Mouse (Mus musculus): ENCODE measurements around the gene Sde2. TPM values are rescaled to one million over a fixed set of nuclear protein-coding genes. Genes with fewer than 3 reads are reported as not detected.

Gene Sde2
- polyA plus RNA-seq, 1 experiment from 2014 or later, result 49.0 TPM

- ATAC-seq (replicated peaks; ENCODE audit: low FRiP score) (peak; percentile 85), DNase-seq (ENCODE audit: low spot score) (peak; percentile 94)
- Histone ChIP-seq H3K27me3 (replicated peaks; ENCODE audit: control insufficient read depth, insufficient read depth, low read length) (no peaks in the 10 kb centered on the region), H3K4me3 (ENCODE audit: low read depth, low read length) (peak within 1 kb of the TSS; percentile 95), H3K9me3 (ENCODE audit: control insufficient read depth, low read length) (no peaks in the 10 kb centered on the region), H3K9ac (ENCODE audit: low read depth, low read length) (peak within 1 kb of the TSS; percentile 92), H3K36me3 (ENCODE audit: control insufficient read depth, insufficient read depth, low read length) (peaks cover 25% of the 10 kb centered on the region), H3K4me1 (replicated peaks; ENCODE audit: control insufficient read depth, insufficient read depth, low read length) (peaks cover 33% of the 10 kb centered on the region), H3K27ac (ENCODE audit: low read depth, low read length) (peak within 1 kb of the TSS; percentile 93), H3K4me2 (peak within 1 kb of the TSS; percentile 86)
- WGBS, result under 1% methylated on average over 52 of the region's 52 CpGs
Observed at GRCm38 (mm10) chr1:180904039-180904814, 53.3 kb downstream of the Sde2 start, which contains the start of gene Pycr2. Gene Pycr2, plus strand, starts transcription at chr1:180904293.

- ATAC-seq (replicated peaks; ENCODE audit: low FRiP score) (no peak), DNase-seq (ENCODE audit: low spot score) (no peak)
- WGBS, result 3% methylated on average over 5 of the region's 5 CpGs
- H3K27me3 ChIP-seq (replicated peaks; ENCODE audit: control insufficient read depth, insufficient read depth, low read length), result no peaks in the 10 kb centered on the region
- H3K4me3 ChIP-seq (ENCODE audit: low read depth, low read length), result peak overlapping the region; percentile 95
- H3K27ac ChIP-seq (ENCODE audit: low read depth, low read length), result peak overlapping the region; percentile 93
- H3K9ac ChIP-seq (ENCODE audit: low read depth, low read length), result peak overlapping the region; percentile 92
- peak overlapping the region; percentile 86 for H3K4me2 ChIP-seq
- H3K36me3 ChIP-seq (ENCODE audit: control insufficient read depth, insufficient read depth, low read length), result peaks cover 25% of the 10 kb centered on the region
- peaks cover 33% of the 10 kb centered on the region for H3K4me1 ChIP-seq (replicated peaks; ENCODE audit: control insufficient read depth, insufficient read depth, low read length)
- H3K9me3 ChIP-seq (ENCODE audit: control insufficient read depth, low read length), result no peaks in the 10 kb centered on the region
Observed at GRCm38 (mm10) chr1:180904815-180905080, 53.8 kb downstream of the Sde2 start.

DNA sequence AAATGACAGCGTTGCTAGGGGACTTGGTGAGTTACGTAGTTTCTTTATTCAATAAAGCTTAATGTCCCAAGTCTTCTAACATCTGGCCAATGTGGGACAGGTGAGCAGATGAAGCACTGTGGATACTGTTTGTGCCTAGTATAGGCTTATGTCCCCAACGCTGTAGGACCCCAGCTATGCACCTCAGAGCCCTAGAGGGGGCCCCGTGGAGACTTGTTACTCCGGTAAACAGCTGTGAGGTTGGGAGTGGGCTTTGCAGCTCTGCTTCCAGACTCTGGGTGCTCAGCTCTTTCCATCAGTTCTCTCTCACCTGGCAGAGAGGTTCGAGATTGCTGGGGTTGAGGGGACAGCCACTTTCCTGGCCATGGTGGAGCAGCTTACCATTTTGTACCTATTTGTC is 54.4 kb downstream of the Sde2 start:
- Histone ChIP-seq H3K4me3 (ENCODE audit: low read depth, low read length) (peak overlapping the region; percentile 95), H3K4me1 (replicated peaks; ENCODE audit: control insufficient read depth, insufficient read depth, low read length) (peaks cover 33% of the 10 kb centered on the region), H3K4me2 (peak overlapping the region; percentile 86), H3K27ac (ENCODE audit: low read depth, low read length) (peak overlapping the region; percentile 45; the same call in 1 of the 2 replicates), H3K9me3 (ENCODE audit: control insufficient read depth, low read length) (no peaks in the 10 kb centered on the region), H3K36me3 (ENCODE audit: control insufficient read depth, insufficient read depth, low read length) (peaks cover 25% of the 10 kb centered on the region), H3K9ac (ENCODE audit: low read depth, low read length) (peak overlapping the region; percentile 92), H3K27me3 (replicated peaks; ENCODE audit: control insufficient read depth, insufficient read depth, low read length) (no peaks in the 10 kb centered on the region)
- 67% methylated on average over 6 of the region's 6 CpGs for WGBS
- ATAC-seq (replicated peaks; ENCODE audit: low FRiP score), result no peak
- DNase-seq (ENCODE audit: low spot score), result no peak

GRCm38 (mm10) chr1:180905876-180906275 is 54.9 kb downstream of the Sde2 start:
- no peaks in the 10 kb centered on the region for H3K9me3 ChIP-seq (ENCODE audit: control insufficient read depth, low read length)
- no peaks in the 10 kb centered on the region for H3K27me3 ChIP-seq (replicated peaks; ENCODE audit: control insufficient read depth, insufficient read depth, low read length)
- H3K36me3 ChIP-seq (ENCODE audit: control insufficient read depth, insufficient read depth, low read length), result peaks cover 25% of the 10 kb centered on the region
- H3K27ac ChIP-seq (ENCODE audit: low read depth, low read length), result peak overlapping the region; percentile 45
- 93% methylated on average over 17 of the region's 17 CpGs for WGBS
- H3K4me2 ChIP-seq, result peak overlapping the region; percentile 86
- DNase-seq (ENCODE audit: low spot score) (no peak), ATAC-seq (replicated peaks; ENCODE audit: low FRiP score) (no peak)
- H3K9ac ChIP-seq (ENCODE audit: low read depth, low read length), result peak overlapping the region; percentile 92
- H3K4me3 ChIP-seq (ENCODE audit: low read depth, low read length), result peak overlapping the region; percentile 95
- peaks cover 33% of the 10 kb centered on the region for H3K4me1 ChIP-seq (replicated peaks; ENCODE audit: control insufficient read depth, insufficient read depth, low read length)

- Histone ChIP-seq H3K27ac (ENCODE audit: low read depth, low read length) (peak overlapping the region; percentile 3), H3K4me3 (ENCODE audit: low read depth, low read length) (peak overlapping the region; percentile 95; the same call in 1 of the 2 replicates), H3K4me2 (peak overlapping the region; percentile 86), H3K27me3 (replicated peaks; ENCODE audit: control insufficient read depth, insufficient read depth, low read length) (no peaks in the 10 kb centered on the region), H3K9me3 (ENCODE audit: control insufficient read depth, low read length) (no peaks in the 10 kb centered on the region), H3K36me3 (ENCODE audit: control insufficient read depth, insufficient read depth, low read length) (peaks cover 25% of the 10 kb centered on the region), H3K4me1 (replicated peaks; ENCODE audit: control insufficient read depth, insufficient read depth, low read length) (peaks cover 35% of the 10 kb centered on the region), H3K9ac (ENCODE audit: low read depth, low read length) (peak overlapping the region; percentile 92)
- DNase-seq (ENCODE audit: low spot score) (no peak), ATAC-seq (replicated peaks; ENCODE audit: low FRiP score) (no peak)
- WGBS, result 84% methylated on average over 24 of the region's 24 CpGs
Observed at GRCm38 (mm10) chr1:180906461-180907147, 55.7 kb downstream of the Sde2 start.

DNA sequence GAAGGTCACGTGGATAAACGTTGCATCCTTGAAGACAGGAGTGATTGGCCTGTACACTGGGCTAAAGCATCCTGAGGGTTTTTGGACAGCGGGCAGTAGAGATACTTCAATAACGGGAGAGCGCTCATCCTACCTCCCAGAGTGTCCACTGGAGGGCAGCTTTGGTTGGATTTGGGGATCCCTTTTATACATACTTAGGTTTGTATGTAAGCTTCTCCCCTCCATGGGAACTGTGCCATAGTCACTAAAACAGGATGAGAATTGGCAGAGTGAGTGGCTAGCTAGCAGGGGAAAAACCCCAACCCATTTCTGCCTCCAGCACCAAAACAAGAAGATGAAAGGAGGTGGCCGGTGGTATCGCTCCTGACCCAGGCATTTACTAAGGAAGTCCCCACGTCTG is 60.2 kb downstream of the Sde2 start:
- WGBS, result 44% methylated on average over 8 of the region's 8 CpGs
- Histone ChIP-seq H3K27me3 (replicated peaks; ENCODE audit: control insufficient read depth, insufficient read depth, low read length) (no peaks in the 10 kb centered on the region), H3K9ac (ENCODE audit: low read depth, low read length) (peak overlapping the region; percentile 47), H3K27ac (ENCODE audit: low read depth, low read length) (peak overlapping the region; percentile 36; the same call in 1 of the 2 replicates), H3K36me3 (ENCODE audit: control insufficient read depth, insufficient read depth, low read length) (peaks cover 18% of the 10 kb centered on the region), H3K9me3 (ENCODE audit: control insufficient read depth, low read length) (no peaks in the 10 kb centered on the region), H3K4me1 (replicated peaks; ENCODE audit: control insufficient read depth, insufficient read depth, low read length) (peaks cover 25% of the 10 kb centered on the region), H3K4me2 (peak overlapping the region; percentile 62), H3K4me3 (ENCODE audit: low read depth, low read length) (0 out of 2 replicates have a peak overlapping the region, but pooled peaks have one; percentile 9)
- ATAC-seq (replicated peaks; ENCODE audit: low FRiP score), result no peak
- no peak for DNase-seq (ENCODE audit: low spot score)

DNA sequence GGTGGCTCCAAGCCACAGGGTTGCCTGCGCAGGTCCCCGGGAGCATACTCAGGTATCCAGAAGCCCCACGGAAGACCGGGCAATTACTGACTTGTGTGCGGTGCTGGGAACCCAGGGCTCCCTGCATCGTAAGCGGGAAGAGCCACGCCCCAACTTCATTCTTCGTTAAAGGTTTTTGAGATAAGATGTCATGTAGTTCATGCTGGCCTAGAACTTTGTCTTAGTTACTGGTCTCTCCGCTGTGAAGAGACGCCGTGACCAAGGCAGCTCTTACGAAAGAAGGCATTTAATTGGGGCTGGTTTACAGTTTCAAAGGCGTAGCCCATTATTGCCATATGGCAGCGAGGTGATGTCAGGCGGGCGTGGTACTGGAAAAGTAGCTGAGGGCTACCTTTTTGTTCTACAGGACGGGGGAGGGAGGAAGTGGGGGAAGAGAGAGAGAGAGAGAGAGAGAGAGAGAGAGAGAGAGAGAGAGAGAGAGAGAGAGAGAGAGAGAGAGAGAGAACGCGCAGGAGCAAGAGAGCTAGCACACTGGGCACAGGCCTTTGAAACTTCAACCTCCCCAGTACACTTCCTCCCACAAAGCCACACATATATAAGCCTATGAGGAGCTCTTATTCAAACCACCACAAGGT is 60.8 kb downstream of the Sde2 start:
- Histone ChIP-seq H3K27me3 (replicated peaks; ENCODE audit: control insufficient read depth, insufficient read depth, low read length) (no peaks in the 10 kb centered on the region), H3K4me3 (ENCODE audit: low read depth, low read length) (peak overlapping the region; percentile 9; the same call in 1 of the 2 replicates), H3K9ac (ENCODE audit: low read depth, low read length) (peak overlapping the region; percentile 47), H3K9me3 (ENCODE audit: control insufficient read depth, low read length) (no peaks in the 10 kb centered on the region), H3K4me1 (replicated peaks; ENCODE audit: control insufficient read depth, insufficient read depth, low read length) (peaks cover 19% of the 10 kb centered on the region), H3K36me3 (ENCODE audit: control insufficient read depth, insufficient read depth, low read length) (peaks cover 11% of the 10 kb centered on the region), H3K4me2 (peak overlapping the region; percentile 62), H3K27ac (ENCODE audit: low read depth, low read length) (peak overlapping the region; percentile 36)
- DNase-seq (ENCODE audit: low spot score) (no peak), ATAC-seq (replicated peaks; ENCODE audit: low FRiP score) (peak; percentile 62)
- WGBS, result 40% methylated on average over 20 of the region's 20 CpGs

- no peak for DNase-seq (ENCODE audit: low spot score)
- no peak overlapping the region for H3K4me3 ChIP-seq (ENCODE audit: low read depth, low read length)
- H3K4me2 ChIP-seq, result no peak overlapping the region
- peaks cover 4% of the 10 kb centered on the region; the same call in 1 of the 2 replicates for H3K36me3 ChIP-seq (ENCODE audit: control insufficient read depth, insufficient read depth, low read length)
- ATAC-seq (replicated peaks; ENCODE audit: low FRiP score), result no peak
- no peak overlapping the region for H3K27ac ChIP-seq (ENCODE audit: low read depth, low read length)
- no peaks in the 10 kb centered on the region for H3K9me3 ChIP-seq (ENCODE audit: control insufficient read depth, low read length)
- no peaks in the 10 kb centered on the region for H3K27me3 ChIP-seq (replicated peaks; ENCODE audit: control insufficient read depth, insufficient read depth, low read length)
- WGBS, result 76% methylated on average over 5 of the region's 5 CpGs
- H3K9ac ChIP-seq (ENCODE audit: low read depth, low read length), result no peak overlapping the region
- H3K4me1 ChIP-seq (replicated peaks; ENCODE audit: control insufficient read depth, insufficient read depth, low read length), result peaks cover 15% of the 10 kb centered on the region
Observed at GRCm38 (mm10) chr1:180912792-180913191, 61.9 kb downstream of the Sde2 start.

Measured in liver, embryonic 11.5 days (tissue).